Mouse (Mus musculus): Measurements from ENCODE around the gene Fndc3b. TPM values are rescaled to one million over a fixed set of nuclear protein-coding genes. Genes with fewer than 3 reads are reported as not detected.

The Fndc3b gene
- polyA plus RNA-seq, 1 experiment from 2014 or later, result 7.5 TPM

DNA sequence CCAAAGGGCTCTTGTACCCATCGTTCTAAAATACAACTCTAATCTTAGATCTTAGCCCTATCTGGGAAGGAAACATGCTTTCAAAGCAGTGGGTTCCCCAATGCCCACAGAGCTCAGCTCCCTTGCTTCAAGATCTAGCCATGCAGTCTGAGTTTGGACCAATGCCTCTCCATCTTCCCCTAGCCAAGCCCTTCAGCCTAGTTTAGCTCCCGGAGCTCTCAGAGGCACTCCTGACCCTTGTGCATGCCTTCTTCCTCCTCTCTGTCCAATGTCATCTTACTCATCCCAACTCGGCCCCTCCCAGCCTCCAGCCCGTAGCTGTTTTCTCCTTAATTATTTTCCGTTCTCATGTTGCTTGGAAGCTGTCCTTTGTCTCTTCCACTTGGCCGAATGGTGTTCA lies 1.3 kb upstream of the Fndc3b start:
- Histone ChIP-seq H3K4me2 (ENCODE audit: low read length) (no peak overlapping the region), H3K4me3 (ENCODE audit: low read length) (no peak overlapping the region), H3K27me3 (replicated peaks; ENCODE audit: control insufficient read depth, insufficient read depth, low read length) (peaks cover 2% of the 10 kb centered on the region; the same call in 1 of the 2 replicates), H3K9ac (ENCODE audit: low read depth, low read length) (no peak overlapping the region), H3K27ac (ENCODE audit: low read depth, low read length) (no peak overlapping the region), H3K36me3 (ENCODE audit: control insufficient read depth, insufficient read depth, low read length) (no peaks in the 10 kb centered on the region), H3K9me3 (ENCODE audit: control insufficient read depth, low read length) (no peaks in the 10 kb centered on the region), H3K4me1 (ENCODE audit: control insufficient read depth, insufficient read depth, low read depth, low read length) (peaks cover 7% of the 10 kb centered on the region)
- ATAC-seq, result no peak
- 70% methylated on average over 6 of the region's 6 CpGs for WGBS

GRCm38 (mm10) chr3:27709906-27710647 lies 1.0 kb downstream of the Fndc3b start:
- peaks cover 7% of the 10 kb centered on the region for H3K4me1 ChIP-seq (ENCODE audit: control insufficient read depth, insufficient read depth, low read depth, low read length)
- H3K4me2 ChIP-seq (ENCODE audit: low read length), result peak overlapping the region; percentile 74
- WGBS, result under 1% methylated on average over 57 of the region's 86 CpGs
- H3K9ac ChIP-seq (ENCODE audit: low read depth, low read length), result peak overlapping the region; percentile 86
- peak overlapping the region; percentile 88 for H3K4me3 ChIP-seq (ENCODE audit: low read length)
- peaks cover 2% of the 10 kb centered on the region; the same call in 1 of the 2 replicates for H3K27me3 ChIP-seq (replicated peaks; ENCODE audit: control insufficient read depth, insufficient read depth, low read length)
- peak; percentile 64 for ATAC-seq
- peak overlapping the region; percentile 93 for H3K27ac ChIP-seq (ENCODE audit: low read depth, low read length)
- no peaks in the 10 kb centered on the region for H3K9me3 ChIP-seq (ENCODE audit: control insufficient read depth, low read length)
- H3K36me3 ChIP-seq (ENCODE audit: control insufficient read depth, insufficient read depth, low read length), result no peaks in the 10 kb centered on the region

DNA sequence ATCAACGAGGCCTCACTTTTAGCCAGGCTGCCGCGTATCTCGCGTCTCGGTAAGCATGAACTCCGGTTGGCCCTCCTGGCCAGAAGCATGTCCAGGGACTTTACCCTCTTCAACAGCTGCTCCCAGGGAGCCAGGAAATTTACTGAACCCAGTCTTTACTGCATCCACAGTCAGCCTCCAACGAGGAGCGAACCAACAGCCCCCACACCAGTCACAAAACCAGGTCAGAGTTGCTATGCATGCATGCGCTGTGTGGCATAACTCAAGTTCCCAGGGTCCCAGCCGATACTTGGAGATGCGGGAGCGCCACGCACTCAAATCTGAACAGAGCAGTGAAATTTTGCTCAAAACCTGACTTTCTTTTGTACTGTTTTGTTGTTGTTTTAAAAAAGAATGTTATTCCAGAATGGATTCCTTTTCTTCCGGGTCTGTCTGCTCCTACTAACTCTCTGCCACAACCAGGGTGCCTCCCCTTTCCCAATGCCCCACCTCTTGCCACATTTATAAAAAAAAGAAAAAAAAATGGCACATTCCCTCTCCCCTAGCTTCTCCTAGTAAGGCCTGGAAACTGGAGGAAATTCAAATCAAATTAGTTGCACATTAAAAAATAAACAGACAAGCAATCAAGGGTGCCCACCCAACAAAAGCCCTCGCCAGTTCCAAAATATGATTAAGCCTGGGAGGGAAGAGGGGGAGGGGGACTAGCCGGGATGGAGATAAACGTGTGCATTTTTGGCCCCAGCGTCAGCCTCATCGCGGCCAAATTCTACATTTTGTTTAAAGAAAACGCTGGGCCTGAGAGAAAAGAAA lies 1.8 kb downstream of the Fndc3b start:
- no peaks in the 10 kb centered on the region for H3K9me3 ChIP-seq (ENCODE audit: control insufficient read depth, low read length)
- H3K27me3 ChIP-seq (replicated peaks; ENCODE audit: control insufficient read depth, insufficient read depth, low read length), result peaks cover 2% of the 10 kb centered on the region; the same call in 1 of the 2 replicates
- 2% methylated on average over 22 of the region's 22 CpGs for WGBS
- peaks cover 7% of the 10 kb centered on the region for H3K4me1 ChIP-seq (ENCODE audit: control insufficient read depth, insufficient read depth, low read depth, low read length)
- peak overlapping the region; percentile 88 for H3K4me3 ChIP-seq (ENCODE audit: low read length)
- ATAC-seq, result no peak
- H3K4me2 ChIP-seq (ENCODE audit: low read length), result peak overlapping the region; percentile 74
- no peak overlapping the region; the same call in 1 of the 2 replicates for H3K27ac ChIP-seq (ENCODE audit: low read depth, low read length)
- no peaks in the 10 kb centered on the region for H3K36me3 ChIP-seq (ENCODE audit: control insufficient read depth, insufficient read depth, low read length)
- peak overlapping the region; percentile 86; the same call in 1 of the 2 replicates for H3K9ac ChIP-seq (ENCODE audit: low read depth, low read length)

DNA sequence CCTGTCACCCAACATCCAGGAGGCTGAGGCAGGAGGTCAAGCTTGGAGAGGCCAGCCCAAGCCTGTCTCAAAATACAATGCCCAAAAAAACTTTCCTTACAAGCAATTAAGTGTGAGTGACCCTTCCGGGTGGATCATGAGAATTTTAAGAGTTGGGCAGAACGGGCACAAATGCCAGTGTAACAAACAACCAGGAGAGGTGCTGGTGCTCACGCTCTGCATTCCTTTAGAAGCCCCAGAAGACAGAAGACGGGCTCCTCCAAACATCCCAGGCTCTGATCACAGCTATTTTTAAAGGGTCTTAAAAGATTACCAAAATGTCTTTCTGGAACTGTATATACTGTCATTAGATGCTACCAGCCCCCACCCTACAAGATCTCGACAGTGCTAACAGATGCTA lies 2.5 kb downstream of the Fndc3b start:
- peak overlapping the region; percentile 88 for H3K4me3 ChIP-seq (ENCODE audit: low read length)
- H3K27ac ChIP-seq (ENCODE audit: low read depth, low read length), result no peak overlapping the region
- H3K9ac ChIP-seq (ENCODE audit: low read depth, low read length), result no peak overlapping the region
- peak overlapping the region; percentile 74 for H3K4me2 ChIP-seq (ENCODE audit: low read length)
- ATAC-seq, result no peak
- no peaks in the 10 kb centered on the region for H3K9me3 ChIP-seq (ENCODE audit: control insufficient read depth, low read length)
- H3K4me1 ChIP-seq (ENCODE audit: control insufficient read depth, insufficient read depth, low read depth, low read length), result peaks cover 7% of the 10 kb centered on the region
- H3K27me3 ChIP-seq (replicated peaks; ENCODE audit: control insufficient read depth, insufficient read depth, low read length), result no peaks in the 10 kb centered on the region; the same call in 1 of the 2 replicates
- 36% methylated on average over 5 of the region's 5 CpGs for WGBS
- H3K36me3 ChIP-seq (ENCODE audit: control insufficient read depth, insufficient read depth, low read length), result no peaks in the 10 kb centered on the region

DNA sequence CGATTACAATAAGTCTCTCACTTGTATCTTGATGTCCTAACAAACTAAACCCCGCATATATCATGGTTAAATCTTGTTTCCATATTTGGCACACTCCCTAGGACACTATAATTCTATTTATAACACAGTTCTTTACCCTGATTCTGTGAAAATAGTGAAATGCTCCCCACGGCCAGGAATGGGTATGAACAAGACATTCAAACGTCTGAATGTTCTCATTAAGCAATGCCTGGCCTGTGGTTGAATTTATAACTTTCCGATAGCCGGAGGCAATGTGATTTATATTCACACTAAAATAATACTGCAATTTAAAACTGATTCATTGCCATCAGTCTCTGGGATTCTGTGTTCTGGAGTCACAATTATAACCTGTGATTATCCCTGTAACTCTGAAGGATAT lies 5.3 kb downstream of the Fndc3b start:
- H3K4me2 ChIP-seq (ENCODE audit: low read length), result no peak overlapping the region
- no peaks in the 10 kb centered on the region for H3K36me3 ChIP-seq (ENCODE audit: control insufficient read depth, insufficient read depth, low read length)
- ATAC-seq, result no peak
- H3K4me3 ChIP-seq (ENCODE audit: low read length), result no peak overlapping the region
- H3K9me3 ChIP-seq (ENCODE audit: control insufficient read depth, low read length), result no peaks in the 10 kb centered on the region
- no peaks in the 10 kb centered on the region for H3K27me3 ChIP-seq (replicated peaks; ENCODE audit: control insufficient read depth, insufficient read depth, low read length)
- H3K4me1 ChIP-seq (ENCODE audit: control insufficient read depth, insufficient read depth, low read depth, low read length), result peaks cover 7% of the 10 kb centered on the region
- H3K9ac ChIP-seq (ENCODE audit: low read depth, low read length), result no peak overlapping the region
- 69% methylated on average over 6 of the region's 6 CpGs for WGBS
- no peak overlapping the region for H3K27ac ChIP-seq (ENCODE audit: low read depth, low read length)

DNA sequence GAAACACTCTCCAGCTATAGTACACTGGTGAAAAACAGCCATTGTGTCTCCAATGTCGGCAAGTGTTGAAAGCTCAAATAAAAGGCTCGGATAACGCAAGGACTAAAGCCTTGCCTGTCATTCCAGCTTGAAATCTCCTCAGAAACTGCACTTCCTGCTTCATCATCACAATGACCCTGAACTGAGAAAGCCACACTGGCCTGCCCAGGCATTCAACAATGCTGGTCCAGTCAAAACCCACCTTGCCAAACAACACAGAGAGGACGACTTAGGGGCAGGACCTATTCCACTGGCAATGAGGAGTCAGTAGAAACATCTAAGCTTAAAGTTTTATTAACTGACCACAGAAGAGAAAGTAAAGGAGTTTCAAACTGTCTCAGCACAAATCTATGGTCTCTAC lies 6.1 kb downstream of the Fndc3b start:
- 71% methylated on average over 4 of the region's 4 CpGs for WGBS
- no peak overlapping the region for H3K27ac ChIP-seq (ENCODE audit: low read depth, low read length)

GRCm38 (mm10) chr3:27704641-27705040 lies 6.5 kb downstream of the Fndc3b start:
- Histone ChIP-seq H3K4me3 (ENCODE audit: low read length) (no peak overlapping the region), H3K9ac (ENCODE audit: low read depth, low read length) (no peak overlapping the region), H3K4me2 (ENCODE audit: low read length) (no peak overlapping the region), H3K36me3 (ENCODE audit: control insufficient read depth, insufficient read depth, low read length) (no peaks in the 10 kb centered on the region), H3K27ac (ENCODE audit: low read depth, low read length) (no peak overlapping the region), H3K27me3 (replicated peaks; ENCODE audit: control insufficient read depth, insufficient read depth, low read length) (no peaks in the 10 kb centered on the region), H3K9me3 (ENCODE audit: control insufficient read depth, low read length) (no peaks in the 10 kb centered on the region), H3K4me1 (ENCODE audit: control insufficient read depth, insufficient read depth, low read depth, low read length) (peaks cover 7% of the 10 kb centered on the region)
- no peak for ATAC-seq
- 88% methylated on average over 9 of the region's 9 CpGs for WGBS

More for the DNA sequence above, 6.1 kb downstream of the Fndc3b start:
- Histone ChIP-seq H3K9me3 (ENCODE audit: control insufficient read depth, low read length) (no peaks in the 10 kb centered on the region), H3K4me1 (ENCODE audit: control insufficient read depth, insufficient read depth, low read depth, low read length) (peaks cover 7% of the 10 kb centered on the region), H3K9ac (ENCODE audit: low read depth, low read length) (no peak overlapping the region), H3K27me3 (replicated peaks; ENCODE audit: control insufficient read depth, insufficient read depth, low read length) (no peaks in the 10 kb centered on the region), H3K4me2 (ENCODE audit: low read length) (no peak overlapping the region), H3K4me3 (ENCODE audit: low read length) (no peak overlapping the region), H3K36me3 (ENCODE audit: control insufficient read depth, insufficient read depth, low read length) (no peaks in the 10 kb centered on the region)
- ATAC-seq, result no peak

DNA sequence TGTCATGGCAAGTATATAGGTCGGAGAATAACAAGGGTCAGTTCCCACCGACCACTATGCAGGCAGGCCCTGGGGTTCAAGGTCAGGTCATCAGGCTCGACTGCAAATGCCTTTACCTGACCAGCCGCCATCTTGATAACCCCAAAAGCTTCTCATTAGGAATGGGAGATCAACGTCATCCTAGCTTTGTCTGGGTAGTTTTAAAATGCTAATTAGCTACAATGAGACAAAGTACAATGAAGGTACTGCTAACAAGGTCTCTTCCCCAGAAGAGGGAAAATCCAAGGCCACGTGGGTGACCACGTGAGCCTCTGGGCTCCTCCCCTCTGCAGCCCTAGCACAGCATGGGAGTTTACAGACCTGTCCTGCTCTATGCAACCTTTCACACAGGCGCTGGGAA lies 7.6 kb downstream of the Fndc3b start:
- Histone ChIP-seq H3K27me3 (replicated peaks; ENCODE audit: control insufficient read depth, insufficient read depth, low read length) (no peaks in the 10 kb centered on the region), H3K27ac (ENCODE audit: low read depth, low read length) (no peak overlapping the region), H3K4me2 (ENCODE audit: low read length) (no peak overlapping the region), H3K9me3 (ENCODE audit: control insufficient read depth, low read length) (no peaks in the 10 kb centered on the region), H3K9ac (ENCODE audit: low read depth, low read length) (no peak overlapping the region), H3K36me3 (ENCODE audit: control insufficient read depth, insufficient read depth, low read length) (no peaks in the 10 kb centered on the region), H3K4me3 (ENCODE audit: low read length) (no peak overlapping the region), H3K4me1 (ENCODE audit: control insufficient read depth, insufficient read depth, low read depth, low read length) (no peaks in the 10 kb centered on the region)
- ATAC-seq, result no peak; the same call in 1 of the 2 replicates
- whole genome bisulfite sequencing, result 90% methylated on average over 8 of the region's 8 CpGs

DNA sequence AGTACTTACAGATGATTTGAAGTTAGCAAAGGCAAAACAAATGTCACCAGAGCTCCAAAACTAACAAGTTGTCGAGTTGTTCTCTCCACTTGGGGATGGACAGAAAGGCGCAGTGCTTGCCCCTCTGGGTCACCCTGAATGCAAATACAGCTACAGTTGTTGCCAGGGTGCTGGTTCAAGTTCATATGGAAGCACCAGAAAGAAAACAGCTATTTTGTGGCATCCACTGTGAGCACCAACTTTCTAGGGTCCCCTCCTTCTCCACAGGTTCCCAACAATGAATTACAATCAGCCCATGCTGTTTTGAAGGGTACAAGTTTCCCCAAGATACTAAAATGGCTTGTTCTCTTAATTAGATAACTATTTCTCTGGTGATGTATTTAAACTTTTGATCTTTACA lies 8.0 kb downstream of the Fndc3b start:
- H3K4me1 ChIP-seq (ENCODE audit: control insufficient read depth, insufficient read depth, low read depth, low read length), result no peaks in the 10 kb centered on the region
- 96% methylated on average over 2 of the region's 2 CpGs for WGBS
- no peak overlapping the region for H3K9ac ChIP-seq (ENCODE audit: low read depth, low read length)
- H3K4me2 ChIP-seq (ENCODE audit: low read length), result no peak overlapping the region
- ATAC-seq, result no peak
- no peaks in the 10 kb centered on the region for H3K27me3 ChIP-seq (replicated peaks; ENCODE audit: control insufficient read depth, insufficient read depth, low read length)
- no peak overlapping the region for H3K4me3 ChIP-seq (ENCODE audit: low read length)
- no peaks in the 10 kb centered on the region for H3K36me3 ChIP-seq (ENCODE audit: control insufficient read depth, insufficient read depth, low read length)
- H3K27ac ChIP-seq (ENCODE audit: low read depth, low read length), result no peak overlapping the region
- H3K9me3 ChIP-seq (ENCODE audit: control insufficient read depth, low read length), result no peaks in the 10 kb centered on the region
